8 mouse cellular contexts compared by ENCODE assay signal in the genomic region with DNA sequence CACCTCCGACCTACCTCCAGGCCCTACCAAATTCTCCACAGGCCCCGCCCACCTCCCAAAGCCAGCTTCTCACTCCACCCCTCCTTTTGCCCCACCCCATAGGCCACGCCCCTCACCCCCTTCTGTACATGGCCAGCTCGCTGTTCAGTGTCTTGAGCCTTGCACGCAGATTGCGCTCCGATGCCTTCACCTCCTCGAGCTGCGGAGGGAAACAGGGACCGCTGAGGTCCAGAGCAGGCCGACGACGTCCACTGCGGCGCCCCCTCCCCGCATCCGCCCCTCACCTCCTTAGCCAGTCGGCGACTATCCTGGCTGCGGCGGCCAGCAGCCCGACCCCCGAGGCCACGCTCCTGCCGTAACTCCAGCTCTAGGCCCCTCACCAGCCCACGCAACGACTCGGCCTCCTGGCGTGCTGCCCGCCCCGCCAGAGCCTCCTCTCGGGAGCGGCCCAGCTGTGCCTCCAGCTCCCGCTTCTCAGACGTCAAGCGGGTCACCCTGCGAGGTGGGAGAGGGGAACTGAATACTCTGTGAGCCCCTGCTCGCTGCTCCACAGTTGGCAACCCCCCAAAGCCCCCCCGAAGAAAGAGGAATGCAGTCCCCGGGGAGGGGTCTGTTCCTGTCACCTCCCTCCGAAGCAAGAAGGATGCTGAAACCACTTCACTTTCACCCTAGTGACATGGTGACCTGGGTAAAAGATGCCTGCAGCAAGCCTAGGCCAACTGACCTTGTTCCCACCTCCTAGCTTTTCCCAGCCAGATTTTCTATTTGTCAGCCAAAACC. TPM values are rescaled to one million over a fixed set of nuclear protein-coding genes. Genes with fewer than 3 reads are reported as not detected.
DNase-seq lines count a peak whose midpoint lies in the region; ATAC-seq and TF ChIP-seq lines count a peak whose summit lies in the region.

No protein-coding gene starts in this region.

- no peak overlapping the region for H3K9ac ChIP-seq in MEL (ENCODE audit: control insufficient read depth, low read depth, low read length, poor library complexity, severe bottlenecking)
- H3K9ac ChIP-seq in embryonic facial prominence, embryonic 14.5 days (ENCODE audit: low read depth, low read length), result peak overlapping the region; percentile 58
- H3K9ac ChIP-seq in heart, embryonic 14.5 days (ENCODE audit: low read length), result peak overlapping the region; percentile 68
- H3K9ac ChIP-seq in kidney, embryonic 16.5 days (replicated peaks; ENCODE audit: low read length), result peak overlapping the region; percentile 70
- H3K9ac ChIP-seq in lung, embryonic 15.5 days, result peak overlapping the region; percentile 43

- ATAC-seq in embryonic facial prominence, embryonic 14.5 days (ENCODE audit: low read depth), result peak; percentile 45
- peak; percentile 33; the same call in 1 of the 2 replicates for ATAC-seq in heart, embryonic 14.5 days (ENCODE audit: insufficient number of reproducible peaks, insufficient read depth, low FRiP score, low read depth)
- ATAC-seq in kidney, embryonic 16.5 days (ENCODE audit: low FRiP score, low TSS enrichment), result peak; percentile 58
- peak; percentile 60 for ATAC-seq in lung, embryonic 15.5 days (ENCODE audit: borderline replicate concordance, extremely low read depth, low FRiP score, low TSS enrichment)

- DNase-seq in MEL (ENCODE audit: low read depth, low spot score), result peak; percentile 26
- peak; percentile 89 for DNase-seq in brain, adult 2 months (ENCODE audit: low read depth, low spot score)
- DNase-seq in embryonic facial prominence, embryonic 14.5 days (ENCODE audit: low spot score), result peak; percentile 68
- DNase-seq in urinary bladder, postnatal 36 days (ENCODE audit: low spot score in 2 of 2), result peak; percentile 45 to 63

- no peaks in the 10 kb centered on the region for H3K9me3 ChIP-seq in MEL (replicated peaks; ENCODE audit: insufficient read depth, low read length)
- H3K9me3 ChIP-seq in embryonic facial prominence, embryonic 14.5 days (ENCODE audit: control insufficient read depth, low read length), result no peaks in the 10 kb centered on the region
- no peaks in the 10 kb centered on the region for H3K9me3 ChIP-seq in heart, embryonic 14.5 days (ENCODE audit: control insufficient read depth, low read length)
- no peaks in the 10 kb centered on the region for H3K9me3 ChIP-seq in kidney, embryonic 16.5 days (ENCODE audit: low read length)
- no peaks in the 10 kb centered on the region for H3K9me3 ChIP-seq in lung, embryonic 15.5 days

- H3K36me3 ChIP-seq in MEL (ENCODE audit: control insufficient read depth in 1 of 2, insufficient read depth in 2 of 2, low read length in 2 of 2), result peaks cover 0 to 2% of the 10 kb centered on the region in 2 experiments; a peak in 1 of 4 replicates
- H3K36me3 ChIP-seq in embryonic facial prominence, embryonic 14.5 days (ENCODE audit: control insufficient read depth, insufficient read depth, low read length), result peaks cover 6% of the 10 kb centered on the region; the same call in 1 of the 2 replicates
- H3K36me3 ChIP-seq in heart, embryonic 14.5 days (ENCODE audit: control insufficient read depth, insufficient read depth, low read length), result peaks cover 21% of the 10 kb centered on the region; the same call in 1 of the 2 replicates
- peaks cover 10% of the 10 kb centered on the region; the same call in 1 of the 2 replicates for H3K36me3 ChIP-seq in kidney, embryonic 16.5 days (ENCODE audit: insufficient read depth, low read length)
- peaks cover 3% of the 10 kb centered on the region; the same call in 1 of the 2 replicates for H3K36me3 ChIP-seq in lung, embryonic 15.5 days

- TF ChIP-seq POLR2A in MEL (IDR thresholded peaks at IDR 0.05; ENCODE audit: control insufficient read depth in 1 of 2, insufficient read depth in 1 of 2, low read depth in 1 of 2, low read length in 2 of 2, poor library complexity in 1 of 2), result no peak
- no peak for TF ChIP-seq POLR2A in olfactory bulb, adult 2 months (IDR thresholded peaks at IDR 0.05; ENCODE audit: insufficient read depth, low read depth, low read length)

- WGBS in embryonic facial prominence, embryonic 14.5 days, result under 1% methylated on average over 28 of the region's 41 CpGs
- under 1% methylated on average over 41 of the region's 41 CpGs for WGBS in heart, embryonic 14.5 days
- 2% methylated on average over 40 of the region's 41 CpGs for WGBS in kidney, embryonic 16.5 days
- 3% methylated on average over 41 of the region's 41 CpGs for WGBS in lung, embryonic 15.5 days
- WGBS in olfactory bulb, adult 2 months, result 3% methylated on average over 41 of the region's 41 CpGs

- TF ChIP-seq EP300 in MEL (IDR thresholded peaks at IDR 0.05; ENCODE audit: low read depth in 1 of 2, low read length in 2 of 2), result no peak

- peak overlapping the region; percentile 85 for H3K4me2 ChIP-seq in embryonic facial prominence, embryonic 14.5 days (ENCODE audit: low read depth, low read length)
- peak overlapping the region; percentile 93 for H3K4me2 ChIP-seq in heart, embryonic 14.5 days (ENCODE audit: low read length)
- H3K4me2 ChIP-seq in kidney, embryonic 16.5 days (replicated peaks; ENCODE audit: low read depth, low read length), result peak overlapping the region; percentile 62
- peak overlapping the region; percentile 86 for H3K4me2 ChIP-seq in lung, embryonic 15.5 days

- no peak overlapping the region for H3K4me3 ChIP-seq in MEL (ENCODE audit: control insufficient read depth in 1 of 2, insufficient read depth in 1 of 2, low read depth in 2 of 2, low read length in 2 of 2)
- H3K4me3 ChIP-seq in embryonic facial prominence, embryonic 14.5 days (ENCODE audit: low read depth, low read length), result peak overlapping the region; percentile 40
- peak overlapping the region; percentile 37 to 44 for H3K4me3 ChIP-seq in heart, embryonic 14.5 days (ENCODE audit: control insufficient read depth in 1 of 2, insufficient read depth in 1 of 2, low read depth in 1 of 2, low read length in 2 of 2)
- peak overlapping the region; percentile 47 for H3K4me3 ChIP-seq in kidney, embryonic 16.5 days (ENCODE audit: low read length)
- H3K4me3 ChIP-seq in lung, embryonic 15.5 days, result peak overlapping the region; percentile 38
- H3K4me3 ChIP-seq in olfactory bulb, adult 2 months (ENCODE audit: insufficient read depth, low read depth, low read length), result peak overlapping the region; percentile 57

- TF ChIP-seq CTCF in MEL (IDR thresholded peaks at IDR 0.05 in 2 of 3, conservative IDR thresholded peaks at IDR 0.05 in 1 of 3; ENCODE audit: control insufficient read depth in 1 of 3, insufficient read depth in 1 of 3, low read depth in 2 of 3, low read length in 3 of 3, poor library complexity in 1 of 3, severe bottlenecking in 1 of 3), result no peak
- TF ChIP-seq CTCF in olfactory bulb, adult 2 months (IDR thresholded peaks at IDR 0.05; ENCODE audit: insufficient read depth, low read depth, low read length), result no peak

- peaks cover 0 to 3% of the 10 kb centered on the region in 2 experiments; a peak in 1 of 4 replicates for H3K4me1 ChIP-seq in MEL (ENCODE audit: control insufficient read depth in 1 of 2, insufficient read depth in 2 of 2, low read length in 2 of 2)
- H3K4me1 ChIP-seq in embryonic facial prominence, embryonic 14.5 days (ENCODE audit: control insufficient read depth, insufficient read depth, low read length), result peaks cover 9% of the 10 kb centered on the region; the same call in 1 of the 2 replicates
- peaks cover 6 to 20% of the 10 kb centered on the region in 2 experiments; a peak in 3 of 4 replicates for H3K4me1 ChIP-seq in heart, embryonic 14.5 days (ENCODE audit: control insufficient read depth in 2 of 2, insufficient read depth in 2 of 2, low read length in 2 of 2)
- peaks cover 21% of the 10 kb centered on the region for H3K4me1 ChIP-seq in kidney, embryonic 16.5 days (ENCODE audit: insufficient read depth, low read length)
- H3K4me1 ChIP-seq in lung, embryonic 15.5 days, result peaks cover 21% of the 10 kb centered on the region
- peaks cover 23% of the 10 kb centered on the region for H3K4me1 ChIP-seq in olfactory bulb, adult 2 months (ENCODE audit: control insufficient read depth, insufficient read depth, low read length)

- H3K79me2 ChIP-seq in MEL (ENCODE audit: control insufficient read depth, insufficient read depth, low read length, poor library complexity), result no peaks in the 10 kb centered on the region

- no peak overlapping the region for H3K27ac ChIP-seq in MEL (ENCODE audit: control insufficient read depth, low read depth, low read length)
- no peak overlapping the region for H3K27ac ChIP-seq in embryonic facial prominence, embryonic 14.5 days (replicated peaks; ENCODE audit: low read depth, low read length)
- no peak overlapping the region for H3K27ac ChIP-seq in heart, embryonic 14.5 days (replicated peaks in 1 of 2; ENCODE audit: control insufficient read depth in 1 of 2, insufficient read depth in 1 of 2, low read depth in 2 of 2, low read length in 2 of 2)
- no peak overlapping the region for H3K27ac ChIP-seq in kidney, embryonic 16.5 days (ENCODE audit: low read length)
- H3K27ac ChIP-seq in lung, embryonic 15.5 days, result no peak overlapping the region
- H3K27ac ChIP-seq in olfactory bulb, adult 2 months (ENCODE audit: insufficient read depth, low read depth, low read length), result no peak overlapping the region

- TF ChIP-seq RAD21 in MEL (IDR thresholded peaks at IDR 0.05; ENCODE audit: low read depth, low read length), result no peak

- no peaks in the 10 kb centered on the region for H3K27me3 ChIP-seq in MEL (ENCODE audit: control insufficient read depth in 1 of 2, insufficient read depth in 2 of 2, low read length in 2 of 2)
- 0 out of 2 replicates have a peak, but pooled peaks cover 8% of the 10 kb centered on the region for H3K27me3 ChIP-seq in embryonic facial prominence, embryonic 14.5 days (replicated peaks; ENCODE audit: control insufficient read depth, insufficient read depth, low read length)
- peaks cover 13% of the 10 kb centered on the region for H3K27me3 ChIP-seq in heart, embryonic 14.5 days (ENCODE audit: control insufficient read depth, insufficient read depth, low read length)
- peaks cover 8% of the 10 kb centered on the region; the same call in 1 of the 2 replicates for H3K27me3 ChIP-seq in kidney, embryonic 16.5 days (ENCODE audit: insufficient read depth, low read length)
- H3K27me3 ChIP-seq in lung, embryonic 15.5 days, result peaks cover 8% of the 10 kb centered on the region

RNA-seq across cellular contexts. Expression of a gene that starts 16.4 kb away (rescaled TPM):
- total RNA-seq in MEL (2012; rRNA removed), result 19.7 TPM in 2 replicates
- polyA plus RNA-seq in MEL (2012; ENCODE audit: insufficient read depth in 1 of 2, insufficient read length in 2 of 2, low read depth in 1 of 2, low replicate concordance in 2 of 2, missing spikeins in 1 of 2), result 10 to 100 TPM in 1 of 2 experiments, not detected in 1; 69.8 TPM
- 19.4 and 22.5 TPM in 2 replicates for polyA plus RNA-seq in embryonic facial prominence, embryonic 14.5 days (2014; fragmentation: Nextera tagmentation; extraction: Ambion mirVana)
- polyA plus RNA-seq in heart, embryonic 14.5 days (2014; fragmentation: Nextera tagmentation; extraction: Ambion mirVana), result 12.2 and 14.3 TPM in 2 replicates
- 30.8 and 31.7 TPM in 2 replicates for polyA plus RNA-seq in kidney, embryonic 16.5 days (2015; fragmentation: Nextera tagmentation; extraction: Ambion mirVana)
- polyA plus RNA-seq in lung, embryonic 15.5 days (2015; fragmentation: Nextera tagmentation; extraction: Ambion mirVana), result 32.1 and 34.4 TPM in 2 replicates
- not detected in 2 replicates for polyA plus RNA-seq in olfactory bulb, adult 2 months (2012; ENCODE audit: insufficient read depth, insufficient read length, low replicate concordance, missing spikeins)

RNA-seq across cellular contexts. Expression of a gene that starts 22.7 kb away (rescaled TPM):
- total RNA-seq in MEL (2012; rRNA removed), result not detected in 2 replicates
- under 1 TPM in 1 of 2 experiments, not detected in 1; 0.33 TPM for polyA plus RNA-seq in MEL (2012; ENCODE audit: insufficient read depth in 1 of 2, insufficient read length in 2 of 2, low read depth in 1 of 2, low replicate concordance in 2 of 2, missing spikeins in 1 of 2)
- 5.3 and 10.0 TPM in 2 replicates for polyA plus RNA-seq in embryonic facial prominence, embryonic 14.5 days (2014; fragmentation: Nextera tagmentation; extraction: Ambion mirVana)
- polyA plus RNA-seq in heart, embryonic 14.5 days (2014; fragmentation: Nextera tagmentation; extraction: Ambion mirVana), result 0.93 and 1.8 TPM in 2 replicates
- polyA plus RNA-seq in kidney, embryonic 16.5 days (2015; fragmentation: Nextera tagmentation; extraction: Ambion mirVana), result 1.8 TPM in 2 replicates
- 6.4 and 6.7 TPM in 2 replicates for polyA plus RNA-seq in lung, embryonic 15.5 days (2015; fragmentation: Nextera tagmentation; extraction: Ambion mirVana)
- not detected in 2 replicates for polyA plus RNA-seq in olfactory bulb, adult 2 months (2012; ENCODE audit: insufficient read depth, insufficient read length, low replicate concordance, missing spikeins)

RNA-seq across cellular contexts. Expression of a gene that starts 31.8 kb away (rescaled TPM):
- total RNA-seq in MEL (2012; rRNA removed), result 0.03 and 0.04 TPM in 2 replicates
- polyA plus RNA-seq in MEL (2012; ENCODE audit: insufficient read depth in 1 of 2, insufficient read length in 2 of 2, low read depth in 1 of 2, low replicate concordance in 2 of 2, missing spikeins in 1 of 2), result under 1 TPM in 1 of 2 experiments, not detected in 1; 0.22 TPM
- polyA plus RNA-seq in embryonic facial prominence, embryonic 14.5 days (2014; fragmentation: Nextera tagmentation; extraction: Ambion mirVana), result 0.79 and 0.81 TPM in 2 replicates
- 0.57 and 0.88 TPM in 2 replicates for polyA plus RNA-seq in heart, embryonic 14.5 days (2014; fragmentation: Nextera tagmentation; extraction: Ambion mirVana)
- polyA plus RNA-seq in kidney, embryonic 16.5 days (2015; fragmentation: Nextera tagmentation; extraction: Ambion mirVana), result 0.67 and 0.77 TPM in 2 replicates
- 0.77 and 1.2 TPM in 2 replicates for polyA plus RNA-seq in lung, embryonic 15.5 days (2015; fragmentation: Nextera tagmentation; extraction: Ambion mirVana)
- polyA plus RNA-seq in olfactory bulb, adult 2 months (2012; ENCODE audit: insufficient read depth, insufficient read length, low replicate concordance, missing spikeins), result not detected in 2 replicates

RNA-seq across cellular contexts. Expression of a gene that starts 54.1 kb away (rescaled TPM):
- 0.08 TPM in 1 of 2 replicates, not detected in the other for total RNA-seq in MEL (2012; rRNA removed)
- under 1 TPM in 1 of 2 experiments, not detected in 1; 0.13 TPM for polyA plus RNA-seq in MEL (2012; ENCODE audit: insufficient read depth in 1 of 2, insufficient read length in 2 of 2, low read depth in 1 of 2, low replicate concordance in 2 of 2, missing spikeins in 1 of 2)
- 0.52 and 0.58 TPM in 2 replicates for polyA plus RNA-seq in embryonic facial prominence, embryonic 14.5 days (2014; fragmentation: Nextera tagmentation; extraction: Ambion mirVana)
- polyA plus RNA-seq in heart, embryonic 14.5 days (2014; fragmentation: Nextera tagmentation; extraction: Ambion mirVana), result 0.16 and 0.46 TPM in 2 replicates
- polyA plus RNA-seq in kidney, embryonic 16.5 days (2015; fragmentation: Nextera tagmentation; extraction: Ambion mirVana), result 1.4 and 1.6 TPM in 2 replicates
- polyA plus RNA-seq in lung, embryonic 15.5 days (2015; fragmentation: Nextera tagmentation; extraction: Ambion mirVana), result 1.7 and 2.1 TPM in 2 replicates
- polyA plus RNA-seq in olfactory bulb, adult 2 months (2012; ENCODE audit: insufficient read depth, insufficient read length, low replicate concordance, missing spikeins), result not detected in 2 replicates

Comparison
In these comparisons a context has a peak if more than half of its experiments do, and no peak if none do; other contexts are left out.
1. DNase-seq: peak in every context shown above with its lines; median percentile 89 in brain, adult 2 months; 68 in embryonic facial prominence, embryonic 14.5 days; 54 in urinary bladder, postnatal 36 days; 26 in MEL.
2. H3K4me3 ChIP-seq: peak in embryonic facial prominence, embryonic 14.5 days (single experiment), heart, embryonic 14.5 days (2 of 2), kidney, embryonic 16.5 days (single experiment), lung, embryonic 15.5 days (single experiment) and olfactory bulb, adult 2 months (single experiment); none in MEL (0 of 2).
3. Peak in every context shown above with its lines, with median percentiles within 50 percentile points of each other: ATAC-seq and H3K4me2 ChIP-seq.